In the genomic region with DNA sequence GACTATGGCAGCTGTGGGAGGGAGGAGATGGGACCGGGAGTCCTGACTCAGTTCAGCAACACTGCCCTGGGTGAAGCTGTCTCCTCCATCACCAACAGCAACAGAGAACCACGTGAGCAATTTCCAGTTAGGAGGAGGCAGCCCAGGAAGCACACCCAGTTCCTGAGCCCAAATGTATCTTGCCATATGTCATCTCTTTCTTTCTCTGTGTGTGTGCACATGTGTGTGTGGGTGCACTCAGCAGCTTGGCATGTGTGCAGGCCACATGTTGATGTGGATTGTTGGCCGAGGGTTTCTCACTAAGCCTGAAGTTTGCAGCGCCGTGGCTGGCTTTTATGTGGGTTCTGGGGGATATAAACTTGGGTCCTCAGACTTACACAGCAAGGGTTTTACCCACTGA, we compare ENCODE assay signal across 12 mouse cellular contexts.
DNase-seq lines count a peak whose midpoint lies in the region.
"Had no signal": no experiment of that assay in that cellular context is flagged by ENCODE, and none has a peak within 500 bp of the region (broad histone marks: within the 10 kb centered on the region; RNA-seq: fewer than 3 reads in every experiment).

No protein-coding gene starts in this region.

- peak; percentile 53 to 55 for DNase-seq in frontal cortex, postnatal 14 days (ENCODE audit: low spot score in 2 of 2)
- DNase-seq in layer of hippocampus, adult 9-10 months (ENCODE audit: low spot score) = peak; percentile 73
- peak; percentile 42 to 48 for DNase-seq in left cerebral cortex, postnatal 10 days (ENCODE audit: extremely low spot score in 1 of 2, low spot score in 2 of 2)
- DNase-seq in right cerebral cortex, postnatal 36 days (ENCODE audit: low spot score in 2 of 2) = peak; percentile 77 to 79
- DNase-seq in embryo, embryonic 9.5 days (ENCODE audit: extremely low spot score) = no peak
- no peak for DNase-seq in cerebellum, adult 18-20 months
- DNase-seq in cerebellum, adult 9-11 months = no peak
- DNase-seq: adrenal gland, postnatal 36 days; cerebellum, postnatal 14 days; gastrocnemius, postnatal 25 days; liver; lung, adult 18-20 months had no signal

- intact Hi-C loops in left cerebral cortex, postnatal 10 days (cut with DNase I) = no loop called here

Comparison
In these comparisons a context has a peak if more than half of its experiments do, and no peak if none do; other contexts are left out.
1. DNase-seq: peak in frontal cortex, postnatal 14 days (2 of 2), layer of hippocampus, adult 9-10 months (single experiment), left cerebral cortex, postnatal 10 days (2 of 2) and right cerebral cortex, postnatal 36 days (2 of 2); none in embryo, embryonic 9.5 days (single experiment), cerebellum, adult 18-20 months (0 of 2) and cerebellum, adult 9-11 months (single experiment).